Mouse (Mus musculus) adrenal gland, postnatal 4 days (tissue): ENCODE results near the gene Ppfibp1. TPM values are rescaled to one million over a fixed set of nuclear protein-coding genes. Genes with fewer than 3 reads are reported as not detected.

Source experiments
- DNase-seq, 2 experiments: peaks; one replicate each; pipeline ENCODE4 v3.0.0; 2021 to 2022; ENCODE audit warnings: low spot score in 2 of 2, mixed read lengths in 2 of 2
- total RNA-seq, 2 experiments: library from RNA; stranded (reverse); gene quantifications; 2 replicates each; pipeline ENCODE4 v1.2.3; 2021

Ppfibp1 gene
- total RNA-seq, 2 experiments from 2014 or later: 146 to 152 TPM

GRCm38 (mm10) chr6:146994236-146994635, 105.9 kb downstream of the Ppfibp1 start:
- no peak for DNase-seq

GRCm38 (mm10) chr6:146995391-146995790, 107.1 kb downstream of the Ppfibp1 start:
- no peak for DNase-seq

GRCm38 (mm10) chr6:146995878-146996277, 107.6 kb downstream of the Ppfibp1 start:
- DNase-seq: no peak

GRCm38 (mm10) chr6:146997006-146997405, 108.7 kb downstream of the Ppfibp1 start:
- no peak for DNase-seq

GRCm38 (mm10) chr6:146998710-146999109, 110.4 kb downstream of the Ppfibp1 start:
- no peak for DNase-seq

- no peak for DNase-seq
These were observed 111.0 kb downstream of the Ppfibp1 start for GRCm38 (mm10) chr6:146999302-146999701.

- DNase-seq: no peak
These were observed 111.5 kb downstream of the Ppfibp1 start for GRCm38 (mm10) chr6:146999755-147000154.

GRCm38 (mm10) chr6:147008148-147008547, 119.9 kb downstream of the Ppfibp1 start:
- DNase-seq: no peak

GRCm38 (mm10) chr6:147010358-147010757, 122.1 kb downstream of the Ppfibp1 start:
- DNase-seq: no peak

GRCm38 (mm10) chr6:147010811-147011520, 122.7 kb downstream of the Ppfibp1 start:
- no peak for DNase-seq

GRCm38 (mm10) chr6:147011555-147011954, 123.3 kb downstream of the Ppfibp1 start:
- DNase-seq: no peak

GRCm38 (mm10) chr6:147011977-147012376, 123.7 kb downstream of the Ppfibp1 start:
- no peak for DNase-seq

- no peak for DNase-seq
These were observed 125.3 kb downstream of the Ppfibp1 start for GRCm38 (mm10) chr6:147013546-147013945.

- no peak for DNase-seq
These were observed 129.6 kb downstream of the Ppfibp1 start for GRCm38 (mm10) chr6:147017906-147018305.

GRCm38 (mm10) chr6:147018364-147018763, 130.1 kb downstream of the Ppfibp1 start:
- no peak for DNase-seq

- DNase-seq: no peak
These were observed 132.9 kb downstream of the Ppfibp1 start for GRCm38 (mm10) chr6:147021181-147021580.

- no peak for DNase-seq
These were observed 134.3 kb downstream of the Ppfibp1 start for GRCm38 (mm10) chr6:147022375-147023132.

GRCm38 (mm10) chr6:147023133-147023395, 134.8 kb downstream of the Ppfibp1 start:
- DNase-seq: no peak

GRCm38 (mm10) chr6:147023568-147023967, 135.3 kb downstream of the Ppfibp1 start:
- DNase-seq: no peak

GRCm38 (mm10) chr6:147024761-147025160, 136.5 kb downstream of the Ppfibp1 start:
- DNase-seq: no peak

- no peak for DNase-seq
These were observed 140.1 kb downstream of the Ppfibp1 start for GRCm38 (mm10) chr6:147028396-147028795.

GRCm38 (mm10) chr6:147029591-147029990, 141.3 kb downstream of the Ppfibp1 start:
- no peak for DNase-seq
